Mouse (Mus musculus) neural tube, embryonic 13.5 days (tissue): ENCODE data around the gene Chuk. TPM values are rescaled to one million over a fixed set of nuclear protein-coding genes. Genes with fewer than 3 reads are reported as not detected.

Experiments used
- ATAC-seq: fragments of 200-750 bp; cut with Nextera tagmentation; 2 replicates; pipeline ENCODE4 v1.8.0; 2017; ENCODE audit warnings: low read depth, mild to moderate bottlenecking, moderate TSS enrichment, moderate library complexity
- H3K27ac ChIP-seq: fragments of 300-500 bp; sonication (generic); replicated peaks from 2 replicates; pipeline ENCODE4 v1.5.1; 2015; ENCODE audit warnings: moderate library complexity, mild to moderate bottlenecking, inconsistent platforms
- H3K27me3 ChIP-seq: fragments of 300-500 bp; sonication (generic); 2 replicates; pipeline ENCODE4 v1.6.1; 2015; ENCODE audit warnings: mild to moderate bottlenecking, inconsistent platforms
- H3K36me3 ChIP-seq: fragments of 300-500 bp; sonication (generic); 2 replicates; pipeline ENCODE4 v1.6.1; 2015; ENCODE audit warnings: mild to moderate bottlenecking, inconsistent platforms
- H3K4me1 ChIP-seq: fragments of 300-500 bp; sonication (generic); replicated peaks from 2 replicates; pipeline ENCODE4 v1.6.1; 2015; ENCODE audit warnings: inconsistent platforms
- H3K4me2 ChIP-seq: fragments of 300-500 bp; sonication (generic); 2 replicates; pipeline ENCODE4 v1.6.1; 2015; ENCODE audit warnings: inconsistent platforms, mild to moderate bottlenecking, moderate library complexity
- H3K4me3 ChIP-seq: fragments of 300-500 bp; sonication (generic); 2 replicates; pipeline ENCODE4 v1.5.1; 2015; ENCODE audit warnings: mild to moderate bottlenecking, inconsistent platforms
- H3K9ac ChIP-seq: fragments of 300-500 bp; sonication (generic); 2 replicates; pipeline ENCODE4 v1.6.1; 2015; ENCODE audit warnings: moderate library complexity, mild to moderate bottlenecking, inconsistent platforms
- H3K9me3 ChIP-seq: fragments of 300-500 bp; sonication (generic); 2 replicates; pipeline ENCODE4 v1.6.1; 2016; ENCODE audit warnings: inconsistent platforms
- WGBS: fragments of 180-500 bp; shearing (Covaris S2); methylation state at CpG from one replicate; pipeline ENCODE4 v1.1.7; 2015; 5-methylcytosine and 5-hydroxymethylcytosine counted together
- polyA plus RNA-seq: library from polyadenylated mRNA; unstranded; fragments of >200 nt; fragmentation: Nextera tagmentation; extraction: Ambion mirVana; gene quantifications from 2 replicates; pipeline ENCODE4 v1.2.1, GENCODE M21; 2015

The Chuk gene
- polyA plus RNA-seq, 1 experiment from 2014 or later, result 58.5 TPM

GRCm38 (mm10) chr19:44026956-44027530, 80.2 kb downstream of the Chuk start:
- Histone ChIP-seq H3K36me3 (no peaks in the 10 kb centered on the region), H3K9me3 (no peaks in the 10 kb centered on the region), H3K9ac (no peak overlapping the region), H3K27ac (no peak overlapping the region), H3K27me3 (no peaks in the 10 kb centered on the region), H3K4me2 (no peak overlapping the region), H3K4me3 (no peak overlapping the region), H3K4me1 (no peaks in the 10 kb centered on the region)
- ATAC-seq, result no peak
- 66% methylated on average over 8 of the region's 8 CpGs for WGBS

GRCm38 (mm10) chr19:44024921-44025585, 82.2 kb downstream of the Chuk start:
- Histone ChIP-seq H3K9me3 (no peaks in the 10 kb centered on the region), H3K27ac (no peak overlapping the region), H3K4me1 (no peaks in the 10 kb centered on the region), H3K4me3 (no peak overlapping the region), H3K9ac (no peak overlapping the region), H3K36me3 (no peaks in the 10 kb centered on the region), H3K27me3 (no peaks in the 10 kb centered on the region), H3K4me2 (no peak overlapping the region)
- no peak for ATAC-seq
- WGBS, result 89% methylated on average over 13 of the region's 13 CpGs

Other genes with a start within 250 kb of the Chuk start
- 9.3 and 10.3 TPM in 2 replicates for gene Dnmbp, start 167.3 kb downstream of the Chuk start, polyA plus RNA-seq
- 0.21 and 0.43 TPM in 2 replicates for gene Cpn1, start 120.9 kb downstream of the Chuk start, polyA plus RNA-seq
- not detected in 2 replicates for gene Cyp2c23, start 78.3 kb downstream of the Chuk start, polyA plus RNA-seq
- 20.2 and 20.4 TPM in 2 replicates for gene Erlin1, start 37.7 kb downstream of the Chuk start, polyA plus RNA-seq
- gene Cwf19l1, start 28.4 kb upstream of the Chuk start, polyA plus RNA-seq, result 29.8 and 36.7 TPM in 2 replicates
- 168 and 171 TPM in 2 replicates for gene Bloc1s2, start 39.0 kb upstream of the Chuk start, polyA plus RNA-seq
- 1.8 and 2.3 TPM in 2 replicates for gene Pkd2l1, start 85.0 kb upstream of the Chuk start, polyA plus RNA-seq
- 2.7 and 2.9 TPM in 2 replicates for gene Scd3, start 95.8 kb upstream of the Chuk start, polyA plus RNA-seq
- 255 and 272 TPM in 2 replicates for gene Scd2, start 186.2 kb upstream of the Chuk start, polyA plus RNA-seq
- 0.06 TPM in 1 of 2 replicates, not detected in the other for gene Scd4, start 225.6 kb upstream of the Chuk start, polyA plus RNA-seq